Mouse (Mus musculus): ENCODE results near the gene Ksr2. TPM values are rescaled to one million over a fixed set of nuclear protein-coding genes. Genes with fewer than 3 reads are reported as not detected.
"Not testable (repeated sequence)": the region's sequence is repeated elsewhere in the genome, so short reads cannot be mapped to it uniquely, and the experiment has no call there.

Gene Ksr2
- 0.34 and 0.58 TPM in 2 replicates for polyA plus RNA-seq (2015; fragmentation: Nextera tagmentation; extraction: Ambion mirVana)

DNA sequence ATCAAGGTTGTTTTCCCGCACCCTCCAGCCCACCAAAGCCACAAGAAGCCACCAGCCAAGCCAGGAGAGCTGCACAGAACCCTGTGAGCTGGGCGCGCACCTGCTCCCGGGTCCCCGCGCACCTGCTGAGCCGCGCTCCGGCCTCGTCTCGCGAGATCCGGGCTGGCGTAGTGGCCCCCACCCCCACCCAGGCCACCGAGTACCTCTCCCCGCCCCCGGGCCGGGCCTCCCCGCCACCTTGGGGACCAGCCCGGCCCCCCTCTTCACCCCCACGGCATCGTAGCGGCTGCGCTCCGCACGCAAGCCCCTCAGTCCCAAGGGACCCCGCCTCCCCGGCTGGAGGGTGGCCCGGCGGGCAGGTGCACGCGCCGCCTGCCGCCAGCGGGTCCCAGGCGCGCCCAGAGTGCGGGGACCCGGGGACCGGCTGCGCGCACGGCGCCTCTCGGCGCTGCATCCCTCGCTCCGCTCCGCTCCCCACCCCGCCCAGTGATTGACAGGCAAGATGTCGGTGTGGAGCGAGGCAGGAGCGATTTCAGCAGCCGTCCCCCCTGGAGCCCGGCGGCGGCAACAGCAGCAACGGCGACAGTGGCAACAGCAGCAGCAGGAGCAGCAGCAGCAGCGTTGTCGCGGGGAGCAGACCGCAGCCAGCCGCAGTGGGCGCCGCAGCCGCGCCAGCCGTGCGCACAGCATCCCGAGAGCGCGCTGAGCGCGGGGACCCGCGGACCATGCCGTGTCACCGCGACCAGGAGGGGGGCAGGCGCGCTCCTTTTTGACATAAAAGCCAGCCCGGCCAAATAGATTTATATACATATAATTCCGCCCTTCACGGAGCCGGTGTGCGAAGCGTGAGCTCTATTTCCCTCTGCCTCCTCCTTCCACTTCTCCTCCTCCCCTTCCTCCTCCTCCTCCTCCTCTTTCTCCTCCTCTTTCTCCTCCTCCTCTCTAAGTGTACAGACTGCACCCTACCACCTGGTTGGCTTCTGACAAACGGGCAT is at the start of gene Ksr2:
Ksr2 (plus strand) TSS at position 494 of the 995 bp plus-strand sequence.
- H3K9me3 ChIP-seq: no peaks in the 10 kb centered on the region
- peaks cover 8% of the 10 kb centered on the region for H3K4me1 ChIP-seq
- H3K27ac ChIP-seq: peak within 1 kb of the TSS; percentile 81
- ATAC-seq (ENCODE audit: borderline replicate concordance, extremely low read depth, low FRiP score, low TSS enrichment): peak; percentile 84; the same call in 1 of the 2 replicates
- no peaks in the 10 kb centered on the region for H3K36me3 ChIP-seq
- H3K9ac ChIP-seq: peak within 1 kb of the TSS; percentile 38
- H3K4me2 ChIP-seq: peak within 1 kb of the TSS; percentile 84
- peaks cover 53% of the 10 kb centered on the region for H3K27me3 ChIP-seq
- peak within 1 kb of the TSS; percentile 57 for H3K4me3 ChIP-seq
- under 1% methylated on average over 88 of the region's 89 CpGs for WGBS

DNA sequence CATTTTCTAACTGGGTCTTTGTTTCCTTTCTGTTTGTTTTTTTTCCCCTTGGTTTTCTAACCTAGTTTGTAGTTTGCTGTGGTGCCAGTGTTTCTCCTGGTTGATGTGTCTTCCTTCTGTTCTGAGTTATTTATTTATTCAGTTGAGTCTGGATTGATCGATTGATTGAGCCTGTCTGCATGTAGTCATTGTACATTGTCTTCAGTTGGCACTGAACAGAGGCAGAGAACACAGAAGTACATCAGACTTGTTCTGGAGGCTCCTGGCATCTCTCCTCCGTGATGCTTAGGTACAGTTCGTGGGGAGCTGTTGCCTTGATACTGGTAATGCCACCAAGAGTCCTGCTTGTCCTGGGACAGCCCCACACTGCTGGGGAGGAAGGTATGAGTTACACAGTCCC is 49.0 kb upstream of the Ksr2 start:
- H3K9me3 ChIP-seq: no peaks in the 10 kb centered on the region
- WGBS: 80% methylated on average over 3 of the region's 3 CpGs
- H3K4me3 ChIP-seq: no peak overlapping the region
- no peak overlapping the region for H3K4me2 ChIP-seq
- H3K4me1 ChIP-seq: peaks cover 39% of the 10 kb centered on the region
- no peak overlapping the region for H3K27ac ChIP-seq
- H3K36me3 ChIP-seq: peaks cover 51% of the 10 kb centered on the region
- no peaks in the 10 kb centered on the region for H3K27me3 ChIP-seq
- H3K9ac ChIP-seq: no peak overlapping the region
- ATAC-seq (ENCODE audit: borderline replicate concordance, extremely low read depth, low FRiP score, low TSS enrichment): no peak

DNA sequence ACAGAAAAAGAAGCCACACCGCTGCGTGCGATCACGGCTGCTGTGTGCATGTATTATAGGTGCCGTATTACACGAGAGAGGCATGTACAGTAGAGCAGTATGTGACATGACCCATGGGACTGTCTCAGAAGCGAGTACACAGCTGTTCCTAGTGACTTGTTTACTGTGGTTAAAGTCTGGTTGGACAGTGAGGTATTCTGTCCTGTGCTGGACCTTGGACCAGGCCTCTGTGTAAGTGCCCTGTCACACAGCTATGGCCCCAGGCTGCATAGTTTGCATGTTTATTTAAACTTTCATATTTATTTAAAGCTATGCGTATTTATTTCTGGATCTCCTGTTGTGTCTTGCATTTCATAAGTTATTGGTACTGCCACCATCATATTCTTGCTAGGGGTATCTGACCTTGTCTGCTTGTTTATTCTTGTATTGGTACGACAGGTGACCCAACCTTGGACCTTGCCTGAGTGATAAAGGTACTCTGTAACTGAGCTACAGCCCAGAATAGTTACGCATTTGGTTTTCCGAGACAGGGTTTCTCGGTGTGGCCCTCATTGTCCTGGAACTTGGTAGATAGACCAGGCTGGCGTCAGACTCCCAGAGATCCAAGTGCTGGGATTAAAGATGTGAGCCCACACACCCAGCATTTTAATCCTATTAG is 47.8 kb upstream of the Ksr2 start:
- Histone ChIP-seq H3K4me2 (no peak overlapping the region), H3K27ac (no peak overlapping the region), H3K9ac (no peak overlapping the region), H3K27me3 (no peaks in the 10 kb centered on the region), H3K36me3 (peaks cover 63% of the 10 kb centered on the region), H3K4me3 (no peak overlapping the region), H3K9me3 (no peaks in the 10 kb centered on the region), H3K4me1 (peaks cover 27% of the 10 kb centered on the region)
- no peak for ATAC-seq (ENCODE audit: borderline replicate concordance, extremely low read depth, low FRiP score, low TSS enrichment)
- WGBS: 85% methylated on average over 13 of the region's 13 CpGs

DNA sequence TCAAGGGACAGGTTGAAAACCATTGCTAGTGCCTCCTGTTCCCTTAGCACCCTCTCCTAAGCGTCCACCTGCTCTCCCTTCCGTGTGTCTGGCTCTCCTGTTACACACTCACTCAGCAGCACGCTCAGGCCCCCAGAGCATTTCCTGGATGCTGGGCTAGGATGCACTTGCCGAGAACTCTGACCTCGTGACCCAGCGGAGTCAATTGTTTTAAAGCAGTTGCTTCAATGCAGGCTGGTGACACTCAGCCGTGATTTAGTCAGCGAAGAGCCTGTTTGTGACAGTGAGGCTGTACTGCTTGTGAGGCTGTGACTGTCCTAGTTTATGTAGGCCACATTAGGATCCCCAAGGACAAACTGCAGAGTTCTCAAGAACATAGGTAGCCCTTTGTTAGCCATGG is 46.6 kb upstream of the Ksr2 start:
- H3K4me3 ChIP-seq: no peak overlapping the region
- H3K4me1 ChIP-seq: peaks cover 17% of the 10 kb centered on the region
- WGBS: 36% methylated on average over 8 of the region's 8 CpGs
- no peak overlapping the region for H3K4me2 ChIP-seq
- no peak overlapping the region for H3K27ac ChIP-seq
- H3K9ac ChIP-seq: no peak overlapping the region
- no peaks in the 10 kb centered on the region for H3K9me3 ChIP-seq
- H3K36me3 ChIP-seq: peaks cover 74% of the 10 kb centered on the region
- ATAC-seq (ENCODE audit: borderline replicate concordance, extremely low read depth, low FRiP score, low TSS enrichment): no peak
- no peaks in the 10 kb centered on the region for H3K27me3 ChIP-seq

DNA sequence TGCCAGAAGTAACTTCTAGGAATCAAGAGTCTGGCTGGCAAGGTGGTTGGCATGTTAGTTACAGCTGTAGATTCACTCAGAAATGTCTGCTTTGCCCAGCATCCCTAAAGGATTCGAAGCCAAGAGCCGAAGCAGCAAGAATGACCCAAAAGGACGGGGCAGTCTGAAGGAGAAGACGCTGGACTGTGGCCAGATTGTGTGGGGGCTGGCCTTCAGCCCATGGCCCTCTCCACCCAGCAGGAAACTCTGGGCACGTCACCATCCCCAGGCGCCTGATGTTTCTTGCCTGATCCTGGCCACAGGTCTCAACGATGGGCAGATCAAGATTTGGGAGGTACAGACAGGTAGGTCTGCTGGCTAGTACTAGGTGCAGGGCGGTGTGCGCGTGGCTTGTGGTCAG is 43.2 kb upstream of the Ksr2 start:
- Histone ChIP-seq H3K4me2 (no peak overlapping the region), H3K4me1 (no peaks in the 10 kb centered on the region), H3K9me3 (no peaks in the 10 kb centered on the region), H3K9ac (no peak overlapping the region), H3K27me3 (no peaks in the 10 kb centered on the region), H3K4me3 (no peak overlapping the region), H3K27ac (no peak overlapping the region), H3K36me3 (peaks cover 79% of the 10 kb centered on the region)
- no peak for ATAC-seq (ENCODE audit: borderline replicate concordance, extremely low read depth, low FRiP score, low TSS enrichment)
- WGBS: 73% methylated on average over 10 of the region's 10 CpGs

DNA sequence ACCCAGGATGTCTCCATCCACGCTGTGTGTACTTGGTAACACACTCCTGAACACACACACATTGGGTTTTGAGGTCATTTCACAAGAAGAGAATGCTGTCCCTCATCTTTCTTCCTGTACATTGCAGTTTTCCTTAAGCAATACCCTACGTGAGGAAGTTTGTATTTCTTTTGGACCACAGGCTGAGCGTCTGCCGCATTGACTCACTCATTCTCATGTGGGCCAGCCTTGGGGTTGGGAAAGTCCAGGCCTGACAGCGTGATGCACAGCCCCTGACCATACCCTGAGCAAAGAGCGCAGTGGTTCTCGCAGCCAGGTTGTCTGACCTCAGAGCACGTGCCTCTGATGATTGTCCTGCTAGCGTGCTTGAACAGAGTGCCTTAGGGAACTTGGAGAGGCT is 40.4 kb upstream of the Ksr2 start:
- ATAC-seq (ENCODE audit: borderline replicate concordance, extremely low read depth, low FRiP score, low TSS enrichment): no peak
- Histone ChIP-seq H3K4me1 (no peaks in the 10 kb centered on the region), H3K4me3 (no peak overlapping the region), H3K27ac (peak overlapping the region; percentile 55; the same call in 1 of the 2 replicates), H3K9me3 (no peaks in the 10 kb centered on the region), H3K36me3 (peaks cover 77% of the 10 kb centered on the region), H3K9ac (no peak overlapping the region), H3K4me2 (no peak overlapping the region), H3K27me3 (no peaks in the 10 kb centered on the region)
- WGBS: 71% methylated on average over 9 of the region's 9 CpGs

DNA sequence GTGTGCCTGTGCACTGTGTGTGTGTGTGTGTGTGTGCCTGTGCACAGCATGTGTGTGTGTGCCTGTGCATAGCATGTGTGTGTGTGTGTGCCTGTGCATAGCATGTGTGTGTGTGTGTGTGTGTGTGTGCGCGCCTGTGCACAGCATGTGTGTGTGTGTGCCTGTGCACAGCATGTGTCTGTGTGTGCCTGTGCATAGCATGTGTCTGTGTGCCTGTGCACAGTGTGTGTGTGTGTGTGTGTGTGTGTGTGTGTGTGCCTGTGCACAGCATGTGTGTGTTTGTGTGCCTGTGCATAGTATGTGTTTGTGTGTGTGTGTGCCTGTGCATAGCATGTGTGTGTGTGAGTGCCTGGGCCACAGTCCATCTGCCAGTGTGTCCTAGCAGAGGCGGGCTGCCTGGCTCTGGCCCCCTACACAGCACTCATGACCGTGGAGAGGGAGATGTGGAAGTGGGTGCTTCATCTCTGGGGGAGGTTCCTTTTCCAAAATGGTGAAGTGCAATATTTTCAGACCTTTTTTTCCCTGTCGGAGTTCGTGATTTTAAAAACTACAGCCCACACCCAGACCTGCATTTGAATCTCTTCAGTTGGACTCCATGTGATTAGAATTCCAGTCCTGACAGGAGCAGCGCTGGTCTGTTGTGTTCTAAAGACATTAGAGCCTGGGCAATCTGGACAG is 39.3 kb upstream of the Ksr2 start:
- no peak overlapping the region for H3K9ac ChIP-seq
- WGBS: 79% methylated on average over 7 of the region's 7 CpGs
- ATAC-seq (ENCODE audit: borderline replicate concordance, extremely low read depth, low FRiP score, low TSS enrichment): no peak

DNA sequence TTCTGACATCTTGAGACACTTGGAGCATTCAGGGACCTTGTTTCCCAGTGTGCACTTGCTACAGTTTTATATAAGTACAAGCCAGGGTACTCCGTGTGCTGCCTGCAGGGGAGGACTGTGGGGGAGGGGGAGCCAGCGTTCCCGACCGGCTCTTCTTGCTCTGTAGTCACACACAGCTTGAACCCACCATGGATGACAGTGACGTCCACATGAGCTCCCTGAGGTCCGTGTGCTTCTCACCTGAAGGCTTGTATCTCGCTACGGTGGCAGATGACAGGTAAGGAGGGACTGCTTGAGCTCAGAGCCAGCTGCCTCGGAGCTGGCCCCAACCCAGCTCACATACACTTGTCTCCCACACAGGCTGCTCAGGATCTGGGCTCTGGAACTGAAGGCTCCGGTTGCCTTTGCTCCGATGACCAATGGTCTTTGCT is 37.5 kb upstream of the Ksr2 start:
- H3K36me3 ChIP-seq: peaks cover 76% of the 10 kb centered on the region
- WGBS: 70% methylated on average over 11 of the region's 11 CpGs
- H3K4me1 ChIP-seq: no peaks in the 10 kb centered on the region
- no peak overlapping the region for H3K9ac ChIP-seq
- no peaks in the 10 kb centered on the region for H3K27me3 ChIP-seq
- H3K27ac ChIP-seq: no peak overlapping the region
- H3K9me3 ChIP-seq: no peaks in the 10 kb centered on the region
- no peak overlapping the region for H3K4me3 ChIP-seq
- ATAC-seq (ENCODE audit: borderline replicate concordance, extremely low read depth, low FRiP score, low TSS enrichment): no peak
- no peak overlapping the region for H3K4me2 ChIP-seq

More for the DNA sequence above, 39.3 kb upstream of the Ksr2 start:
- Histone ChIP-seq H3K4me2 (no peak overlapping the region), H3K27me3 (no peaks in the 10 kb centered on the region), H3K9me3 (no peaks in the 10 kb centered on the region), H3K4me1 (no peaks in the 10 kb centered on the region), H3K36me3 (peaks cover 77% of the 10 kb centered on the region), H3K27ac (peak overlapping the region; percentile 41), H3K4me3 (no peak overlapping the region)

DNA sequence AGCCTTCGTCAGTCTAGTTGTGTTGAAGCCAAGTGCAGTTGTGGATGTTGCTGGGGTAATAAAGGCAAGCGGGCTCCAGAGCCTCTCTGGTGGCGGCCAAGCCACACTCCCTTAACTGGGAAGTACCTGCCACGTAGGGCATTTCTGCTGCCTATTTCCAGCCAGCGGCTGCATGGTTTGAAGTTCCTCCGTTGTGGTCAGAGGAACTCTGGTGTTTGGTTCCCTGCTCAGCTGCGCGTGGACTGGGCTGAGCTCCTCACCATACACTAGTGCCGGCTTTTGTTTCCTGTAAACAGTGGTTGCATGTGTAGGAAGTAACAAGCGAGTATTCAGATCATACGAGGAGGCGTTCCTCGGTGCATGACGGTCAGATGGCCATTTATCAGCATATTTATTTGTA is 36.1 kb upstream of the Ksr2 start:
- not testable (repeated sequence) for ATAC-seq (ENCODE audit: borderline replicate concordance, extremely low read depth, low FRiP score, low TSS enrichment); H3K4me2 ChIP-seq; H3K27me3 ChIP-seq; H3K4me3 ChIP-seq; H3K27ac ChIP-seq; H3K9ac ChIP-seq; H3K9me3 ChIP-seq; H3K4me1 ChIP-seq
- WGBS: 85% methylated on average over 14 of the region's 14 CpGs
- peaks cover 76% of the 10 kb centered on the region for H3K36me3 ChIP-seq

DNA sequence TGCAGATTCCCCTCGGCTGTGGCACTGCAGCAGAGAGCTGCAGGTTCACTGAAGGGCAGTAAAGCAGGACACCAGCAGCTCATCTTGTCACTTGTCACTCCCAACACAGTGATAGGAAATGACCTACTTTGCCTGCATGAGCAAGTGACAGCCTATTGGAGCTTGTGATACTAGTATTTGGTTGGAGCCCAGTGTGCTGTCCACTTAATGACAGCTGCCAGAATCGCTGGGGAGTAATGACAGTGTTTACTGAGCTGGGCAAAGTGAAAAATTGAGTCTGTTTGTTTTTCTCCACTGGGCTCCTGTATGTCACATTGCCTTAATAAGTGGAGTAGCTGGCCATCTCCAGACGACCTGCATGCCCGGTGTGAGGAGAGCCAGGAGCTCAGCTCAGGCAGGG is 33.6 kb upstream of the Ksr2 start:
- Histone ChIP-seq H3K4me3 (no peak overlapping the region), H3K9ac (no peak overlapping the region), H3K9me3 (no peaks in the 10 kb centered on the region), H3K4me1 (no peaks in the 10 kb centered on the region), H3K27me3 (no peaks in the 10 kb centered on the region), H3K36me3 (peaks cover 83% of the 10 kb centered on the region), H3K27ac (no peak overlapping the region), H3K4me2 (no peak overlapping the region)
- WGBS: 65% methylated on average over 4 of the region's 4 CpGs
- ATAC-seq (ENCODE audit: borderline replicate concordance, extremely low read depth, low FRiP score, low TSS enrichment): no peak

DNA sequence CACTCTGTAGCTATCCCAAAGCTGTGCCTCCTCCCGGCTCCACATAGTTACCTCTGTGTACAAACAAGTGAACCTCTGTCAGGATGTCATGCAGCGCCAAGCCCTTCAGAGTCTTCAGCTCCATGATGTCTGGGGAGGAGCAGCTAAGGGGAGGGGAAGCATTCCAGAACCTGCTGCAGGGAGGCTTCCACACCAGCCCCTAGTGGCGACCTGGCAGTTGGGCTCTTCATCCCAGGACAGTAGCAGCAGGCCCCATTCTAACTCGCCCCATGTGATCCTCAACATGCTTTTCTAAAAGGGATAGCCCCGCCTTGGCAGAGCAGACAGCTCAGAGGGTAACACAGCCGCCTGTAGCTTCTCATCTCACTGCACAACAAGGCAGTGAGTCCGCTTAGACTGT is 32.0 kb upstream of the Ksr2 start:
- Histone ChIP-seq H3K9ac (no peak overlapping the region), H3K9me3 (no peaks in the 10 kb centered on the region), H3K4me1 (no peaks in the 10 kb centered on the region), H3K4me3 (no peak overlapping the region), H3K4me2 (no peak overlapping the region), H3K36me3 (peaks cover 78% of the 10 kb centered on the region), H3K27ac (no peak overlapping the region), H3K27me3 (no peaks in the 10 kb centered on the region)
- ATAC-seq (ENCODE audit: borderline replicate concordance, extremely low read depth, low FRiP score, low TSS enrichment): no peak
- 79% methylated on average over 7 of the region's 7 CpGs for WGBS
